Mouse (Mus musculus): ENCODE measurements at regions not wholly inside any gene's neighbourhood (a gene's known extent, or its start where the extent isn't known, plus 50 kb on each side); places are given as distances from the start of the nearest gene placed in this dataset.
"Not testable (repeated sequence)": the region's sequence is repeated elsewhere in the genome, so short reads cannot be mapped to it uniquely, and the experiment has no call there.

GRCm38 (mm10) chr13:74563483-74564330, 69.9 kb upstream of the Zfp825 start:
- in situ Hi-C loops (cut with MboI; ENCODE audit: low sequenced_read_pairs in 2 of 2, unreplicated experiment in 2 of 2); H3K36me3 ChIP-seq (ENCODE audit: control insufficient read depth, insufficient read depth, low read length, poor library complexity, severe bottlenecking); H3K4me1 ChIP-seq (ENCODE audit: control insufficient read depth in 2 of 2, insufficient read depth in 2 of 2, low read length in 2 of 2, poor library complexity in 1 of 2); H3K9me3 ChIP-seq (ENCODE audit: control insufficient read depth, insufficient read depth, low read depth, low read length): not testable (repeated sequence)
- Histone ChIP-seq H3K27ac (ENCODE audit: insufficient read depth, low read depth, low read length, poor library complexity, severe bottlenecking) (peak overlapping the region; percentile 91), H3K4me3 (ENCODE audit: insufficient read depth in 1 of 2, low read depth in 1 of 2, low read length in 2 of 2, poor library complexity in 1 of 2, severe bottlenecking in 1 of 2) (peak overlapping the region; percentile 79 to 83), H3K9ac (ENCODE audit: insufficient read depth, low read depth, low read length, poor library complexity, severe bottlenecking) (peak overlapping the region; percentile 84)
- peak; percentile 76 for DNase-seq (ENCODE audit: low read depth, low spot score)
- TF ChIP-seq HCFC1 (IDR thresholded peaks at IDR 0.05; ENCODE audit: borderline replicate concordance, insufficient read depth, low read length), result 0 out of 2 replicates have a peak, but pooled peaks have one; percentile 36

GRCm38 (mm10) chr13:74564331-74564727, 70.5 kb upstream of the Zfp825 start:
- H3K4me1 ChIP-seq (ENCODE audit: control insufficient read depth in 2 of 2, insufficient read depth in 2 of 2, low read length in 2 of 2, poor library complexity in 1 of 2); in situ Hi-C loops (cut with MboI; ENCODE audit: low sequenced_read_pairs in 2 of 2, unreplicated experiment in 2 of 2); H3K36me3 ChIP-seq (ENCODE audit: control insufficient read depth, insufficient read depth, low read length, poor library complexity, severe bottlenecking); DNase-seq (ENCODE audit: low read depth, low spot score); H3K9me3 ChIP-seq (ENCODE audit: control insufficient read depth, insufficient read depth, low read depth, low read length): not testable (repeated sequence)
- Histone ChIP-seq H3K27ac (ENCODE audit: insufficient read depth, low read depth, low read length, poor library complexity, severe bottlenecking) (peak overlapping the region; percentile 91), H3K9ac (ENCODE audit: insufficient read depth, low read depth, low read length, poor library complexity, severe bottlenecking) (peak overlapping the region; percentile 84; the same call in 1 of the 2 replicates), H3K4me3 (ENCODE audit: insufficient read depth in 1 of 2, low read depth in 1 of 2, low read length in 2 of 2, poor library complexity in 1 of 2, severe bottlenecking in 1 of 2) (peak overlapping the region; percentile 79 to 83)

- H3K4me3 ChIP-seq (ENCODE audit: insufficient read depth in 1 of 2, low read depth in 1 of 2, low read length in 2 of 2, poor library complexity in 1 of 2, severe bottlenecking in 1 of 2); H3K9ac ChIP-seq (ENCODE audit: insufficient read depth, low read depth, low read length, poor library complexity, severe bottlenecking); H3K27ac ChIP-seq (ENCODE audit: insufficient read depth, low read depth, low read length, poor library complexity, severe bottlenecking); H3K9me3 ChIP-seq (ENCODE audit: control insufficient read depth, insufficient read depth, low read depth, low read length); in situ Hi-C loops (cut with MboI; ENCODE audit: low sequenced_read_pairs in 2 of 2, unreplicated experiment in 2 of 2); H3K36me3 ChIP-seq (ENCODE audit: control insufficient read depth, insufficient read depth, low read length, poor library complexity, severe bottlenecking); H3K4me1 ChIP-seq (ENCODE audit: control insufficient read depth in 2 of 2, insufficient read depth in 2 of 2, low read length in 2 of 2, poor library complexity in 1 of 2): not testable (repeated sequence)
- peak; percentile 52 for DNase-seq (ENCODE audit: low read depth, low spot score)
Measured at GRCm38 (mm10) chr13:74569967-74570366, 69.4 kb upstream of the Erap1 start.

All from ES-E14 (cell line).